Mouse (Mus musculus) C2C12 (cell line): ENCODE measurements around the gene Madd. TPM values are rescaled to one million over a fixed set of nuclear protein-coding genes. Genes with fewer than 3 reads are reported as not detected.
A peak's percentile ranks its signal among the peaks of the same experiment; 100 is the strongest.

ENCODE experiments used
- H3K27me3 ChIP-seq: one replicate; pipeline ENCODE4 v1.6.1; 2011; ENCODE audit not compliant: control insufficient read depth, insufficient read depth, insufficient read length
- H3K36me3 ChIP-seq: one replicate; pipeline ENCODE4 v1.6.1; 2011; ENCODE audit not compliant: control insufficient read depth, insufficient read depth
- H3K4me3 ChIP-seq: one replicate; pipeline ENCODE4 v1.5.1; 2011; ENCODE audit warnings: mild to moderate bottlenecking, control low read depth; ENCODE audit not compliant: poor library complexity, insufficient read depth, severe bottlenecking
- H3K79me2 ChIP-seq: one replicate; pipeline ENCODE4 v1.6.1; 2011; ENCODE audit not compliant: control insufficient read depth, insufficient read depth
- H3K79me3 ChIP-seq: one replicate; pipeline ENCODE4 v1.6.1; 2011; ENCODE audit warnings: low read depth, control low read depth
- H3ac ChIP-seq: one replicate; pipeline ENCODE3; 2011; ENCODE audit warnings: low read depth; ENCODE audit not compliant: control insufficient read depth, insufficient read length
- CEBPB ChIP-seq: IDR thresholded peaks from one replicate; pipeline ENCODE4 v1.6.1; 2011; ENCODE audit warnings: low read depth, mild to moderate bottlenecking, control low read depth, moderate library complexity
- CTCF ChIP-seq: IDR thresholded peaks from one replicate; pipeline ENCODE4 v1.5.1; 2011; ENCODE audit not compliant: control insufficient read depth, insufficient read depth, insufficient read length
- FOSL1 ChIP-seq: IDR thresholded peaks from one replicate; pipeline ENCODE4 v1.8.0; 2011; ENCODE audit warnings: mild to moderate bottlenecking, low read length; ENCODE audit not compliant: poor library complexity, insufficient read depth, severe bottlenecking
- MAX ChIP-seq: IDR thresholded peaks from one replicate; pipeline ENCODE4 v1.6.1; 2011; ENCODE audit warnings: mild to moderate bottlenecking, control low read depth
- MYOD1 ChIP-seq: IDR thresholded peaks from one replicate; pipeline ENCODE4 v1.6.1; 2011; ENCODE audit warnings: low read depth; ENCODE audit not compliant: control insufficient read depth, insufficient read length
- MYOG ChIP-seq: IDR thresholded peaks from one replicate; pipeline ENCODE4 v1.6.1; 2011; ENCODE audit not compliant: control insufficient read depth, insufficient read length; ENCODE audit errors: extremely low read depth
- USF1 ChIP-seq: IDR thresholded peaks from one replicate; pipeline ENCODE4 v1.6.1; 2011; ENCODE audit warnings: low read depth, mild to moderate bottlenecking, control low read depth, moderate library complexity
- long read RNA-seq, 2 experiments: library from polyadenylated mRNA; unstranded; transcript quantifications; one replicate each; pipeline ENCODE4 v2.0.0; 2019 to 2020
- polyA plus RNA-seq: library from polyadenylated mRNA; unstranded; fragments of >200 nt; fragmentation: generic; extraction: Trizol; gene quantifications from one replicate; pipeline ENCODE4 v1.2.1, GENCODE M21; 2012; ENCODE audit warnings: missing spikeins

Madd gene
- 4.9 TPM for polyA plus RNA-seq
- long read RNA-seq, experiment 1, partial matches to known transcripts, result 1 of 4 reads
- long read RNA-seq, experiment 1, other reads (novel, unspliced or antisense), result 3 of 4 reads
- long read RNA-seq, experiment 2, partial matches to known transcripts, result 8 of 43 reads
- long read RNA-seq, experiment 2, other reads (novel, unspliced or antisense), result 35 of 43 reads

- Histone ChIP-seq H3K79me3 (no peaks in the 10 kb centered on the region), H3ac (peak within 1 kb of the TSS; percentile 60), H3K4me3 (peak within 1 kb of the TSS; percentile 74), H3K79me2 (peaks cover 7% of the 10 kb centered on the region), H3K27me3 (no peaks in the 10 kb centered on the region), H3K36me3 (no peaks in the 10 kb centered on the region)
- TF ChIP-seq MYOG (no peak), CEBPB (no peak), MAX (no peak), USF1 (no peak), CTCF (no peak), MYOD1 (no peak), FOSL1 (no peak)
Observed at GRCm38 (mm10) chr2:91183711-91184405, at the start of gene Madd. Madd (minus strand) TSS chr2:91183837.

DNA sequence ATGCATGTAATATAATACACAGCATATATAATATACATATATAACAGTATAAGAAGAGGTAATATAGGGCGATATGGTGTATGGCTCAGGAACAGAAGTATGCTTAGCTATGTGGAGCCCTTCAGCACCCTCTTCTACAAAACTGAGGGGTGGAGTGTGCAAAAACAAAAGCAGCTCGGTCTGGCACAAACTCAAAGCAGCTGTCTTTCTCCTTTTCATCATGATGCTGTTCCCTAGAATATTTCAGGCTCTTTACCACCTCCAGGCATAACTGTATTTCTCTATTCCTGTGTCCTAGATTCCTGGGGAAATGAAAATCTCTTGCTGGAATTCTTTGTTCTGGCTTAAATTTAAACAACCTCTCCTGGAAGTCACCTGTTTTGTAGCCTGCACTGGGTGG, 46.1 kb upstream of the Madd start:
- H3K79me2 ChIP-seq, result no peaks in the 10 kb centered on the region
- no peak for TF ChIP-seq USF1
- TF ChIP-seq MYOD1, result no peak
- no peak for TF ChIP-seq CEBPB
- no peak for TF ChIP-seq MYOG
- TF ChIP-seq MAX, result no peak
- TF ChIP-seq FOSL1, result no peak
- no peak for TF ChIP-seq CTCF
- no peak overlapping the region for H3ac ChIP-seq
- H3K36me3 ChIP-seq, result no peaks in the 10 kb centered on the region
- H3K79me3 ChIP-seq, result no peaks in the 10 kb centered on the region
- no peak overlapping the region for H3K4me3 ChIP-seq
- H3K27me3 ChIP-seq, result no peaks in the 10 kb centered on the region

- Histone ChIP-seq H3K27me3 (no peaks in the 10 kb centered on the region), H3K79me2 (no peaks in the 10 kb centered on the region), H3K79me3 (no peaks in the 10 kb centered on the region), H3K36me3 (no peaks in the 10 kb centered on the region), H3ac (no peak overlapping the region), H3K4me3 (no peak overlapping the region)
- TF ChIP-seq USF1 (no peak), CEBPB (no peak), MYOG (no peak), MAX (no peak), FOSL1 (no peak), MYOD1 (no peak), CTCF (no peak)
Observed at GRCm38 (mm10) chr2:91223614-91224013, 40.0 kb upstream of the Madd start.

GRCm38 (mm10) chr2:91220501-91220900, 36.9 kb upstream of the Madd start:
- no peak for TF ChIP-seq MYOD1
- no peak for TF ChIP-seq CEBPB
- no peak for TF ChIP-seq USF1
- no peak for TF ChIP-seq MYOG
- no peak for TF ChIP-seq FOSL1
- TF ChIP-seq CTCF, result no peak
- TF ChIP-seq MAX, result no peak
- H3K79me3 ChIP-seq, result no peaks in the 10 kb centered on the region
- H3K4me3 ChIP-seq, result no peak overlapping the region
- no peaks in the 10 kb centered on the region for H3K79me2 ChIP-seq
- H3K36me3 ChIP-seq, result no peaks in the 10 kb centered on the region
- no peak overlapping the region for H3ac ChIP-seq
- no peaks in the 10 kb centered on the region for H3K27me3 ChIP-seq

DNA sequence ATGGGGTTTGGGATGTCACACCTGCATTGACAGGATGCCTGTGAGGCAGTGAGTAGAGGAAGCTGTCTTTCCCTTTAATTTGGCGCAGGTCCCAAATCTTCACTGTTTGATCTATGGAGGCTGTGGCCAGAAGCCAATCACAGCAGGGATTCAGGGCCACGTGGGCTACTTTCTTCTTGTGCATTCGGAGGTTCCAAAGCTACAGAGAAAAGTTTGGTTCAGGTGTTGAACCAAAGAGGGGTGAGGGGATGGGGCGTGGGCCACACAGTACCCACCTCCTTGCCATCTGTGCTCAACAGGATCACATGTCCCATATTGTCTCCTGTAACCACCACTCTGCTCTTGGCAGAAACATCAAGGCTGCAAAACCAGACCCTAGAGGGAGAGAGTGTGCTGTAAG, 33.4 kb upstream of the Madd start:
- Histone ChIP-seq H3K36me3 (no peaks in the 10 kb centered on the region), H3K27me3 (no peaks in the 10 kb centered on the region), H3ac (no peak overlapping the region), H3K4me3 (no peak overlapping the region), H3K79me3 (no peaks in the 10 kb centered on the region), H3K79me2 (no peaks in the 10 kb centered on the region)
- TF ChIP-seq CTCF, result no peak
- no peak for TF ChIP-seq MYOD1
- no peak for TF ChIP-seq MYOG
- TF ChIP-seq USF1, result no peak
- no peak for TF ChIP-seq FOSL1
- no peak for TF ChIP-seq CEBPB
- TF ChIP-seq MAX, result no peak
